Mouse (Mus musculus) kidney, adult 2 months (tissue): ENCODE data around the gene Snrpd2. TPM values are rescaled to one million over a fixed set of nuclear protein-coding genes. Genes with fewer than 3 reads are reported as not detected.
A peak's percentile ranks its signal among the peaks of the same experiment; 100 is the strongest.

ENCODE experiments used
- DNase-seq: peaks from one replicate; pipeline ENCODE4 v3.0.0; 2021
- H3K27ac ChIP-seq: fragments of 200-500 bp; 2 replicates; pipeline ENCODE4 v1.5.1; 2012; ENCODE audit warnings: low read depth, low read length, control low read depth, inconsistent platforms; ENCODE audit not compliant: insufficient read depth
- H3K27me3 ChIP-seq: fragments of 200-500 bp; replicated peaks from 2 replicates; pipeline ENCODE4 v1.6.1; 2012; ENCODE audit warnings: mild to moderate bottlenecking, moderate library complexity, low read length, inconsistent platforms; ENCODE audit not compliant: control insufficient read depth, insufficient read depth
- H3K36me3 ChIP-seq: fragments of 200-500 bp; 2 replicates; pipeline ENCODE4 v1.6.1; 2012; ENCODE audit warnings: mild to moderate bottlenecking, moderate library complexity, low read length, inconsistent platforms; ENCODE audit not compliant: control insufficient read depth, insufficient read depth
- H3K4me1 ChIP-seq: fragments of 200-500 bp; 2 replicates; pipeline ENCODE4 v1.6.1; 2011; ENCODE audit warnings: low read length; ENCODE audit not compliant: control insufficient read depth, insufficient read depth
- H3K4me3 ChIP-seq: fragments of 200-500 bp; 2 replicates; pipeline ENCODE4 v1.5.1; 2011; ENCODE audit warnings: mild to moderate bottlenecking, low read depth, low read length, control low read depth; ENCODE audit not compliant: insufficient read depth
- CTCF ChIP-seq: fragments of 200-500 bp; conservative IDR thresholded peaks from 2 replicates; pipeline ENCODE4 v1.5.1; 2011; ENCODE audit warnings: low read depth, mild to moderate bottlenecking, control low read depth, low read length, moderate library complexity, mixed read lengths; ENCODE audit not compliant: insufficient read depth, insufficient read length
- POLR2A ChIP-seq: fragments of 200-500 bp; IDR thresholded peaks from one replicate; pipeline ENCODE4 v1.6.1; 2011; ENCODE audit warnings: low read depth, low read length, control low read depth
- WGBS: fragments of 180-500 bp; shearing (Covaris S2); methylation state at CpG from one replicate; pipeline ENCODE4 v1.1.7; 2018; 5-methylcytosine and 5-hydroxymethylcytosine counted together
- polyA plus RNA-seq: library from polyadenylated mRNA; depleted of rRNA; stranded (reverse); fragments of >200 nt; gene quantifications from 2 replicates; pipeline ENCODE4 v1.2.3, GENCODE M21; 2012

Gene Snrpd2
- polyA plus RNA-seq, 1 experiment = 42.2 TPM

GRCm38 (mm10) chr7:19131324-19131848, 18.1 kb upstream of the Snrpd2 start:
- Histone ChIP-seq H3K4me3 (peak overlapping the region; percentile 54), H3K36me3 (peaks cover 1% of the 10 kb centered on the region; the same call in 1 of the 2 replicates), H3K27me3 (no peaks in the 10 kb centered on the region), H3K27ac (peak overlapping the region; percentile 91), H3K4me1 (peaks cover 7% of the 10 kb centered on the region; the same call in 1 of the 2 replicates)
- DNase-seq = peak; percentile 99
- WGBS = under 1% methylated on average over 39 of the region's 39 CpGs
- TF ChIP-seq CTCF (peak; percentile 66), POLR2A (no peak)

DNA sequence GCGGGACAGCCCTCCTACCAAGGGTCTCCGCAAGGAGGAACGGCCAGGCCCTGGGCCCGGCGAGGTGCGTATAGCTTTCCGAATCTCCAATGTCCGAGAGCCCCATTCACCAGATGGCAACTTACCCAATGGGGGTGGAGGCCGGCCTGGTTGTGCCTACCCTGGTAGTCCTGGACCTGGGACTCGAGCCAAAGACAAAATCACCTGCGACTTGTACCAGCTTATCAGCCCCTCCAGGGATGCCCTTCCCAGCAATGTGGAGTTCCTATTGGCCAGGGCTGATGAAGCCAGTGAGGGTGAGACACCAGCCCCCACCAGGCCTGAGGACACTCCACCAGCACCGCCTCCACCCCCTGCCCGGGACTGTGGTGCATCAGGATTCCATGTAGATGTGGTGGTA, 13.4 kb upstream of the Snrpd2 start:
- Histone ChIP-seq H3K4me1 (peaks cover 3% of the 10 kb centered on the region; the same call in 1 of the 2 replicates), H3K27me3 (no peaks in the 10 kb centered on the region), H3K36me3 (peaks cover 1% of the 10 kb centered on the region; the same call in 1 of the 2 replicates), H3K4me3 (no peak overlapping the region), H3K27ac (no peak overlapping the region)
- WGBS = 98% methylated on average over 13 of the region's 13 CpGs
- no peak for TF ChIP-seq POLR2A
- TF ChIP-seq CTCF = no peak
- DNase-seq = no peak

DNA sequence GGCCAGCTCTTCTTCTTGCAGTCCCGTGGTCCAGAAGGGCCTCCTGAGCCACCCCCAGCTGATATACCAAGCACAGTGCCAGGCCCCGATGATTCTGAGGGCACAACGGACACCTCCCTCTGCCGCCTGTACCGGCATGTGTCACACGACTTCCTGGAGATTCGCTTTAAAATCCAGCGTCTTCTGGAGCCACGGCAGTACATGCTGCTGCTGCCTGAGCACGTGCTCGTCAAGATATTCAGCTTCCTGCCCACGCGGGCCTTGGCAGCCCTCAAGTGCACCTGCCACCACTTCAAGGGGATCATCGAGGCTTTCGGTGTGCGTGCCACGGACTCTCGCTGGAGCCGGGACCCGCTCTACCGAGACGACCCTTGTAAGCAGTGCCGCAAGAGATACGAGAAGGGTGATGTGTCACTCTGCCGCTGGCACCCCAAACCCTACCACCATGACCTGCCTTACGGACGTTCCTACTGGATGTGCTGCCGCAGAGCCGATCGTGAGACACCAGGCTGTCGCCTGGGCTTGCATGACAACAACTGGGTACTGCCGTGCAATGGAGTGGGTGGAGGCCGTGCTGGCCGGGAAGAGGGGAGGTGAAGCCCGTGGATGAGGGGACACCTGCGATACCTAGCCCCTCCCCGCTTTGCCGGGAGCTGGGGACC, 12.7 kb upstream of the Snrpd2 start:
- H3K4me1 ChIP-seq = peaks cover 2% of the 10 kb centered on the region; the same call in 1 of the 2 replicates
- 91% methylated on average over 38 of the region's 38 CpGs for WGBS
- H3K27ac ChIP-seq = no peak overlapping the region
- no peak for DNase-seq
- peaks cover 1% of the 10 kb centered on the region; the same call in 1 of the 2 replicates for H3K36me3 ChIP-seq
- no peak overlapping the region for H3K4me3 ChIP-seq
- H3K27me3 ChIP-seq = no peaks in the 10 kb centered on the region
- TF ChIP-seq POLR2A (no peak), CTCF (no peak)

DNA sequence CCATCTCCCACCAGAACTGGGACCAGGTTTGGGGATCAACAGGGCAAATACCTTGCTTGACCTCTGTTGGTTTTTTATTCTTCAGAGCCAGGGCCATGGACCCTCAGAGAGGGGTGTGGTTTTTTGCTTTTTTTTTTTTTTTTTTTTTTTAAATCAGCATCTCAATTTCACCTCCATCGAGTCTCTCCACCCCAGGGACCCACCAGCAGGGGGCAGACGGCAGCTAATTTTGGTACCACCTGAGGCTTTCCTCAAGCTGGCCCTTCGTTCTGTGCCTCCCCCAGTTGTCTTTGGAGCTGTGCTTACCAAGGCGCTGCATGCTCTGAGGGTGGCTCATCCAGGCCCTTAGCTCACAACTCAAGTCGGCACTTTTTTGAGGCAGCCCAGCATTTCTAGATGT, 12.1 kb upstream of the Snrpd2 start:
- Histone ChIP-seq H3K27me3 (no peaks in the 10 kb centered on the region), H3K36me3 (peaks cover 1% of the 10 kb centered on the region; the same call in 1 of the 2 replicates), H3K4me3 (no peak overlapping the region), H3K4me1 (no peaks in the 10 kb centered on the region), H3K27ac (no peak overlapping the region)
- TF ChIP-seq POLR2A (no peak), CTCF (peak; percentile 48)
- DNase-seq = peak; percentile 54
- WGBS = 36% methylated on average over 5 of the region's 5 CpGs

- H3K27ac ChIP-seq = no peak overlapping the region
- no peak overlapping the region for H3K4me3 ChIP-seq
- H3K36me3 ChIP-seq = no peaks in the 10 kb centered on the region
- peaks cover 7% of the 10 kb centered on the region; the same call in 1 of the 2 replicates for H3K4me1 ChIP-seq
- WGBS = 87% methylated on average over 10 of the region's 10 CpGs
- TF ChIP-seq CTCF (no peak), POLR2A (no peak)
- no peaks in the 10 kb centered on the region for H3K27me3 ChIP-seq
- DNase-seq = no peak
Measured at GRCm38 (mm10) chr7:19146793-19147192, 2.7 kb upstream of the Snrpd2 start.

DNA sequence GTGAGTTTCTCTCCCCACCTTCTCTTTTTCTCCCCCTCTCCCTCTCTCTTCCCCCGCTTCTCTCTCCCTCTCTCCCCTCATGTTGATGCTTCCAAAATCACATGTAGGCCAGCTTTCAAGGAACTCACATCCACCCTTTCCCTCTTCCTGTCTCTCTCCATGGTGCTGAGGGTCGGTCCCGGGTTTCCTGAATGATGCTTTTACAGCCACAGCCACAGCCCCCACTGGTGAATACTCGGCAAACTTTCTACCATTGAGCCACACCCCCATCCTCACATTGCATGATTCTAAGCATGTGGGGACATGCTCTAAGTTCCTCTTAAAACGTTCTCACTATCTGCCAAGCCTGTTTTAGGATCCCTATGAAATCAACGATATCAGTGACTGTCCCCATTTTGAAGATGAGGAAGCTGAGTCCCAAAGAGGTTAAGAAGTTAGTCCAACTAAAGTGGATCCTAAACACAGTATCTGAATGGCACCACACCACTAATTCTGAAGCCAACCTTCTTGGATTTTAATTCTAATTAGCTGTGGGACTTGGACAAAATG, 2.0 kb upstream of the Snrpd2 start:
- no peaks in the 10 kb centered on the region for H3K27me3 ChIP-seq
- WGBS = 36% methylated on average over 6 of the region's 6 CpGs
- no peak overlapping the region for H3K27ac ChIP-seq
- no peaks in the 10 kb centered on the region for H3K36me3 ChIP-seq
- no peak for DNase-seq
- TF ChIP-seq POLR2A = no peak
- TF ChIP-seq CTCF = no peak
- peaks cover 7% of the 10 kb centered on the region; the same call in 1 of the 2 replicates for H3K4me1 ChIP-seq
- no peak overlapping the region for H3K4me3 ChIP-seq

- 6% methylated on average over 20 of the region's 20 CpGs for WGBS
- no peak for DNase-seq
- H3K36me3 ChIP-seq = no peaks in the 10 kb centered on the region
- H3K4me1 ChIP-seq = peaks cover 7% of the 10 kb centered on the region; the same call in 1 of the 2 replicates
- H3K4me3 ChIP-seq = peak overlapping the region; percentile 76
- TF ChIP-seq POLR2A = no peak
- TF ChIP-seq CTCF = no peak
- no peaks in the 10 kb centered on the region for H3K27me3 ChIP-seq
- peak overlapping the region; percentile 57; the same call in 1 of the 2 replicates for H3K27ac ChIP-seq
Measured at GRCm38 (mm10) chr7:19148180-19148874, 1.2 kb upstream of the Snrpd2 start.
